Mouse (Mus musculus): ENCODE results near the gene Alg12.

DNA sequence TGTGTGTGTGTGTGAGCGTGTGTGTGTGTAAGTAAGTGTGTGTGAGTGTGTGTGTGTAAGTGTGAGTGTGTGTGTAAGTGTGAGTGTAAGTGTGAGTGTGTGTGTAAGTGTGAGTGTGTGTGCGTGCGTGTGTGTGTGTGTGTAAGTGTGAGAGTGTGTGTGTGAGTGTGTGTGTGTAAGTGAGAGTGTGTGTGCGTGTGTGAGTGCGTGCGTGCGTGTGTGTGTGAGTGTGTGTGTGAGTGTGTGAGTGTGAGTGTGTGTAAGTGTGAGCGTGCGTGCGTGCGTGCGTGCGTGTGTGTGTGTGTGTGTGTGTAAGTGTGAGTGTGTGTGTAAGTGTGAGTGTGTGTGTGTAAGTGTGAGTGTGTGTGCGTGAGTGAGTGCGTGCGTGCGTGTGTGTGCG, 63.4 kb downstream of the Alg12 start:
- TF ChIP-seq CTCF (IDR thresholded peaks at IDR 0.05; ENCODE audit: insufficient read depth, low read depth, low read length) (no peak), POLR2A (IDR thresholded peaks at IDR 0.05; ENCODE audit: insufficient read depth, low read depth, low read length) (no peak)

Data from olfactory bulb, adult 2 months (tissue).